Comparison of ENCODE assay signal across 8 mouse cellular contexts in genomic region chr4:71291111-71291740, GRCm38 (mm10).
DNase-seq lines count a peak whose midpoint lies in the region; ATAC-seq and TF ChIP-seq lines count a peak whose summit lies in the region.
"Not testable (repeated sequence)": the region's sequence is repeated elsewhere in the genome, so short reads cannot be mapped to it uniquely, and the experiment has no call there.

No protein-coding gene starts in this region.

- ATAC-seq in hematopoietic stem cell, adult 5-6 weeks (replicated peaks in 1 of 2; ENCODE audit: insufficient read depth in 1 of 2, low FRiP score in 2 of 2, low TSS enrichment in 1 of 2, low read depth in 1 of 2, poor library complexity in 2 of 2, severe bottlenecking in 2 of 2): peak; percentile 92 to 95
- ATAC-seq in lung, embryonic 16.5 days (ENCODE audit: low read depth): not testable (repeated sequence)

- not testable (repeated sequence) for H3K4me2 ChIP-seq in lung, embryonic 16.5 days (ENCODE audit: low read depth, low read length)

- H3K36me3 ChIP-seq in lung, embryonic 16.5 days (ENCODE audit: control insufficient read depth, insufficient read depth, low read length); thymus, adult 2 months (ENCODE audit: control insufficient read depth, insufficient read depth, low read length): not testable (repeated sequence)

- peak overlapping the region; percentile 14 for H3K4me3 ChIP-seq in lung, embryonic 16.5 days (ENCODE audit: low read length)
- peak overlapping the region; percentile 65 for H3K4me3 ChIP-seq in thymus, adult 2 months (ENCODE audit: control insufficient read depth, insufficient read depth, low read length)

- not testable (repeated sequence) for H3K9ac ChIP-seq in lung, embryonic 16.5 days (ENCODE audit: low read length)

- H3K9me3 ChIP-seq in lung, embryonic 16.5 days (ENCODE audit: control insufficient read depth, low read length): peaks cover 13% of the 10 kb centered on the region

- 92% methylated on average over 22 of the region's 22 CpGs for WGBS in lung, embryonic 16.5 days
- 34% methylated on average over 22 of the region's 22 CpGs for WGBS in thymus, adult 2 months

- TF ChIP-seq CTCF in thymus, adult 2 months (IDR thresholded peaks at IDR 0.05; ENCODE audit: borderline replicate concordance, control insufficient read depth, extremely low read depth, insufficient read depth, low read length, poor library complexity): not testable (repeated sequence)

- not testable (repeated sequence) for H3K27ac ChIP-seq in lung, embryonic 16.5 days (ENCODE audit: low read length)
- peak overlapping the region; percentile 84 for H3K27ac ChIP-seq in thymus, adult 2 months (ENCODE audit: control insufficient read depth, insufficient read depth, low read length)

- peak; percentile 86 for DNase-seq in CD4-positive helper T cell, adult 2 months (ENCODE audit: low read depth, low spot score)
- DNase-seq in adrenal gland, postnatal 25 days: peak; percentile 8
- DNase-seq in heart, adult 11 months: peak; percentile 97
- peak; percentile 4 for DNase-seq in left cerebral cortex, adult 11 months (ENCODE audit: low spot score)
- peak; percentile 78 to 81 for DNase-seq in natural killer cell, adult 2 months (ENCODE audit: low spot score in 2 of 2)
- DNase-seq in thymus, adult 2 months: peak; percentile 48

- TF ChIP-seq POLR2A in thymus, adult 2 months (IDR thresholded peaks at IDR 0.05; ENCODE audit: control insufficient read depth, extremely low read depth, insufficient read depth, low read length, poor library complexity): not testable (repeated sequence)

- H3K27me3 ChIP-seq in lung, embryonic 16.5 days (ENCODE audit: control insufficient read depth, insufficient read depth, low read depth, low read length); thymus, adult 2 months (ENCODE audit: control insufficient read depth, insufficient read depth, low read length): not testable (repeated sequence)

- H3K4me1 ChIP-seq in lung, embryonic 16.5 days (replicated peaks; ENCODE audit: control insufficient read depth, insufficient read depth, low read length); thymus, adult 2 months (replicated peaks; ENCODE audit: control insufficient read depth, insufficient read depth, low read length): not testable (repeated sequence)

Comparison
In these comparisons a context has a peak if more than half of its experiments do, and no peak if none do; other contexts are left out.
1. DNase-seq: peak in every context shown above with its lines; median percentile 97 in heart, adult 11 months; 86 in CD4-positive helper T cell, adult 2 months; 80 in natural killer cell, adult 2 months; 48 in thymus, adult 2 months; 8 in adrenal gland, postnatal 25 days; 4 in left cerebral cortex, adult 11 months.